Mouse (Mus musculus) myocyte (in vitro differentiated cells): ENCODE measurements around the gene Abhd17c. TPM values are rescaled to one million over a fixed set of nuclear protein-coding genes. Genes with fewer than 3 reads are reported as not detected.

Experiments used
- H3K27me3 ChIP-seq: one replicate; pipeline ENCODE4 v1.6.1; 2011; ENCODE audit not compliant: control insufficient read depth, insufficient read depth, insufficient read length
- H3K36me3 ChIP-seq: one replicate; pipeline ENCODE4 v1.6.1; 2011; ENCODE audit not compliant: control insufficient read depth, insufficient read depth
- H3K4me2 ChIP-seq: one replicate; pipeline ENCODE4 v1.6.1; 2011; ENCODE audit warnings: low read depth, control low read depth
- H3K4me3 ChIP-seq: one replicate; pipeline ENCODE4 v1.5.1; 2011; ENCODE audit warnings: mild to moderate bottlenecking, control low read depth, moderate library complexity
- H3K79me2 ChIP-seq: one replicate; pipeline ENCODE4 v1.6.1; 2011; ENCODE audit not compliant: control insufficient read depth, insufficient read depth
- H3ac ChIP-seq: one replicate; pipeline ENCODE4 v1.6.1; 2011; ENCODE audit not compliant: control insufficient read depth, insufficient read length
- CEBPB ChIP-seq: IDR thresholded peaks from 2 replicates; pipeline ENCODE4 v1.6.1; 2011; ENCODE audit warnings: mild to moderate bottlenecking, moderate library complexity; ENCODE audit not compliant: poor library complexity, insufficient read depth, severe bottlenecking
- E2F4 ChIP-seq: IDR thresholded peaks from one replicate; pipeline ENCODE4 v1.6.1; 2011; ENCODE audit warnings: mild to moderate bottlenecking, control low read depth, moderate library complexity; ENCODE audit not compliant: insufficient read depth
- MAX ChIP-seq: IDR thresholded peaks from one replicate; pipeline ENCODE4 v1.6.1; 2011; ENCODE audit warnings: low read depth, mild to moderate bottlenecking, control low read depth
- MYOD1 ChIP-seq, 3 experiments: IDR thresholded peaks; one replicate each; pipeline ENCODE4 v1.6.1; 2011; ENCODE audit warnings: control low read depth in 2 of 3, low read depth in 2 of 3, mild to moderate bottlenecking in 2 of 3, moderate library complexity in 1 of 3; ENCODE audit not compliant: insufficient read length in 2 of 3, control insufficient read depth in 1 of 3
- MYOG ChIP-seq, 3 experiments: IDR thresholded peaks; one replicate each; pipeline ENCODE4 v1.6.1; 2011; ENCODE audit warnings: control low read depth in 2 of 3, low read depth in 2 of 3, mild to moderate bottlenecking in 2 of 3; ENCODE audit not compliant: insufficient read length in 2 of 3, control insufficient read depth in 1 of 3, insufficient read depth in 1 of 3
- POLR2A ChIP-seq: IDR thresholded peaks from one replicate; pipeline ENCODE4 v1.6.1; 2011; ENCODE audit warnings: low read depth, mild to moderate bottlenecking, control low read depth, moderate library complexity; ENCODE audit not compliant: insufficient read length
- POLR2AphosphoS2 ChIP-seq: IDR thresholded peaks from one replicate; pipeline ENCODE4 v1.6.1; 2011; ENCODE audit warnings: low read depth, control low read depth; ENCODE audit not compliant: insufficient read length
- REST ChIP-seq: IDR thresholded peaks from one replicate; pipeline ENCODE4 v1.6.1; 2011; ENCODE audit warnings: mild to moderate bottlenecking, control low read depth, moderate library complexity; ENCODE audit not compliant: insufficient read depth, insufficient read length
- SRF ChIP-seq: IDR thresholded peaks from one replicate; pipeline ENCODE4 v1.6.1; 2011; ENCODE audit warnings: low read depth; ENCODE audit not compliant: control insufficient read depth, insufficient read length
- TCF12 ChIP-seq: IDR thresholded peaks from one replicate; pipeline ENCODE4 v1.6.1; 2011; ENCODE audit warnings: mild to moderate bottlenecking, control low read depth; ENCODE audit not compliant: poor library complexity, insufficient read depth, severe bottlenecking
- TCF3 ChIP-seq: IDR thresholded peaks from one replicate; pipeline ENCODE4 v1.6.1; 2011; ENCODE audit warnings: low read depth, control low read depth; ENCODE audit not compliant: insufficient read length
- USF1 ChIP-seq: IDR thresholded peaks from one replicate; pipeline ENCODE4 v1.6.1; 2011; ENCODE audit warnings: low read depth, mild to moderate bottlenecking, control low read depth, moderate library complexity
- polyA plus RNA-seq: library from polyadenylated mRNA; unstranded; fragments of >200 nt; fragmentation: generic; extraction: Trizol; gene quantifications from one replicate; pipeline ENCODE4 v1.2.1, GENCODE M21; 2012; ENCODE audit warnings: missing spikeins

Gene Abhd17c
- 32.4 TPM for polyA plus RNA-seq

DNA sequence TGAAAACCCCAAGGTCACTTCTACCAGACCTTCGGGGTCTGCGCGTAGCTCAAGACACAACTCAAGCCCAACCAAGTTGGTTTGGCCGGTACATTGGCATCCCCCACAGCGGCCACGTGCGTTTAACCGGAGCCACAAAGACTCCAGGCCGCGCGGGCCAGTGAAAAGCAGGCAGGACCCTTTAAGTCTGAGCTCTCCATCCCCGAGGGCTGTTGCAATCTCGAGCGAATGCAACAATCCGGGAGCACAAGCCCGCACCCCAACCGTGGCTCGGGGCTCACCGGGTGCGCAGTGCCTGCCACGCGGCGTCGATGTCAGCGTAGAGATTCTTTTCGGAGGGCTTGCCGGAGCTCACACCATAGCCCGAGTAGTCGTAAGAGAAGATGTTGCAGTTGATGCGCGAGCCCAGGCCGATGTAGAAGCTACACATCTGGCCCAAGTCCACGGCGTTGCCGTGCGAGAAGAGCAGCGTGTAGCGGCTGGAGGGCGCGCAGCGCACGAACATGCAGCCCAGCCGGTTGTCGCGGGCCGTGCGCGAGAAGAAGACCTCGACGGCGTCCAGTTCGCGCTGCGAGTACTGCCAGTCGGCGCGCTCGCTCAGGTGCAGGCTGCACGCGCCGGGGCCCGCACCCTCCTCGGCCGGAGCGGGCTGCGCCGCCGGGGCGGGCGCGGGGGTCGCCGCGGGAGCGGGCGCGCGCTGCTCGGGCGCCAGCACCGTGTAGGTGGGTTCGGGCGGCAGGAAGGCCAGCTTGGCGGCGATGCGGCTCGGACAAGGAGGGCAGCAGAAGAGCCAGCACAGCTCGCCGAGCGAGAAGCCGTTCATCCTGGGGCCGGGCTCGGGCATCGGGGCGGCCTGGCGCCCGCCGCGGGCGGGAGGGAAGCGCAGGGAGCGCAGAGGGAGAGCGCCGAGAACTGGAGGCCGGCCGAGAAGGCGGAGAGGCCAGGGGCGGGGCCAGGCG lies at the start of gene Abhd17c:
TSS of gene Abhd17c (minus strand) at position 893 of the 959 bp plus-strand sequence.
- Histone ChIP-seq H3K36me3 (no peaks in the 10 kb centered on the region), H3ac (peak within 1 kb of the TSS; percentile 87), H3K79me2 (peaks cover 51% of the 10 kb centered on the region), H3K4me3 (peak within 1 kb of the TSS; percentile 84), H3K27me3 (no peaks in the 10 kb centered on the region), H3K4me2 (peak within 1 kb of the TSS; percentile 93)
- TF ChIP-seq USF1 (no peak), SRF (no peak), POLR2AphosphoS2 (no peak), TCF12 (no peak), MYOD1 (IDR thresholded peaks at IDR 0.05; ENCODE audit: control insufficient read depth in 1 of 3, insufficient read length in 2 of 3, low read depth in 2 of 3) (peak in 2 of 3 experiments; percentile 0 to 2), MAX (no peak), POLR2A (peak; percentile 46)

DNA sequence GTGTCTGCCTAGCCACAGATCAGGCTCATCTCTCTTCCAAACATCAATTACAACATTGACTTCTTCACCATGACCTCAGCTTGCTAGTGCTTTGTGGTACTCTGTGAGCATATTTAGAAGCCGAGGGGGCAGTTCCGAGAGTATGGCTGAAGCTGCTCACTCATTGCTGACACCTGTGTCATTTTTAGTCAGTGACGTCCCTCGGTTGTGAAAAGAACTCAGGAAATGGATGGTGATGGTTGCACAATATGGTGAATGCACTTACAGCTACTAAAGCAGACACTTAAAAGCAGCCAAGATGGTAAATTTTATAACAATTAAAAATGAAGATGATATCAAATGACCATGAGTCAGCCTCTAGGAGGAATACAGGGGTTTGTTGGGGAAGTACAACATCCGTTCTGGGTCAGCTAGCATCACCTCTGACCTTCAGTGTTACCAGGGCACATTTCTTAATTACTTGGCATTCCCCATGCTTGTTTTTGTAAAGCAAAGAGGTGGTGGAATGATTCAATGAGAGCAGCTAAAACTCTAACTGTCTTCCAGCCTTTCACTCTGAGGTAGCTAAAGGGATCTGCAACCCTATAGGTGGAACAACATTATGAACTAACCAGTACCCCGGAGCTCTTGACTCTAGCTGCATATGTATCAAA lies 45.6 kb upstream of the Abhd17c start:
- Histone ChIP-seq H3K27me3 (no peaks in the 10 kb centered on the region), H3ac (no peak overlapping the region), H3K79me2 (no peaks in the 10 kb centered on the region), H3K36me3 (no peaks in the 10 kb centered on the region), H3K4me3 (no peak overlapping the region), H3K4me2 (peak overlapping the region; percentile 66)
- TF ChIP-seq MAX: no peak
- no peak for TF ChIP-seq POLR2A
- no peak for TF ChIP-seq TCF12
- no peak for TF ChIP-seq POLR2AphosphoS2
- TF ChIP-seq CEBPB: peak; percentile 80
- no peak for TF ChIP-seq SRF
- no peak for TF ChIP-seq REST
- no peak for TF ChIP-seq MYOD1 (IDR thresholded peaks at IDR 0.05; ENCODE audit: control insufficient read depth in 1 of 3, insufficient read length in 2 of 3, low read depth in 2 of 3)

DNA sequence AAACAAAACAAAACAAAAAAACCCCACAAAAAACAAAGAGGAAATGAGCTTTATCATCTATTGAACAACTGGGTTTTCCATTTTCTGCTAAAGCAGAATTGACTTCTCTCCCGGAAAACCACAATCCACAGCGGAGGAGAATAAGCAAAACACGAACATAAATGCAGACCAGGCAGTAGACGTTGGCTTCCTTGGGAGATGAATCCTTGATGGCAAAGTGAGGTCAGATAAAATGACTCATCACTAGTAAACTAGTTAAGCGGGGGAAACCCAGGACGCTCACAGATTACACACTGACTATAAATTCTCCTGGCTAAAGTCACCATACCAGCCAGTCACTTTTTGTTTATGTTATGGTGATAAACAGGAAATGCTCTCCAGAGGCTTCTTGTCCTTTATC lies 44.5 kb upstream of the Abhd17c start:
- Histone ChIP-seq H3K79me2 (no peaks in the 10 kb centered on the region), H3K4me2 (peak overlapping the region; percentile 66), H3ac (no peak overlapping the region), H3K27me3 (no peaks in the 10 kb centered on the region), H3K4me3 (no peak overlapping the region), H3K36me3 (no peaks in the 10 kb centered on the region)
- TF ChIP-seq SRF (no peak), USF1 (no peak)

DNA sequence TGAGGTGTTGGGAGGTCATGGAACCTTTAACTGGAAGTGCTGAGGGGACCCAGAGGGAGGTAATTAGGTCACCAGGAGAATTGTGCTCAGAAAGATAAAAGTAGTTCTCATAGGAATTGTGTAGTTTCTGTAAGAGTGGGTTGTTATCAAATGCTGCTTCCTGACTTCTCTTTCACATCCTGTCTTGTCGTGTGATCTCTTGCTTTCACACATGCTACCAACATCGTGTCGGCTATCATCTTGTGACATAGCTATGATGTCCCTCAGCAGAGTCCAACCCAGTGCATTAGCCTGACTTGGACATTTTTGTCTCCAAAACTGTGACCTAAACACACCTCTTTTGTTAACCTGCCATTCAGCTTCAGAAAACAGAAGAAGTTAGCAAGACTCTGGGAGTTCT lies 40.6 kb upstream of the Abhd17c start:
- H3K4me3 ChIP-seq: no peak overlapping the region
- TF ChIP-seq E2F4 (no peak), MAX (no peak), POLR2A (no peak), CEBPB (no peak), MYOD1 (IDR thresholded peaks at IDR 0.05; ENCODE audit: control insufficient read depth in 1 of 3, insufficient read length in 2 of 3, low read depth in 2 of 3) (no peak), TCF12 (no peak), USF1 (no peak), MYOG (IDR thresholded peaks at IDR 0.05; ENCODE audit: control insufficient read depth in 1 of 3, insufficient read depth in 1 of 3, insufficient read length in 2 of 3, low read depth in 2 of 3) (no peak)

DNA sequence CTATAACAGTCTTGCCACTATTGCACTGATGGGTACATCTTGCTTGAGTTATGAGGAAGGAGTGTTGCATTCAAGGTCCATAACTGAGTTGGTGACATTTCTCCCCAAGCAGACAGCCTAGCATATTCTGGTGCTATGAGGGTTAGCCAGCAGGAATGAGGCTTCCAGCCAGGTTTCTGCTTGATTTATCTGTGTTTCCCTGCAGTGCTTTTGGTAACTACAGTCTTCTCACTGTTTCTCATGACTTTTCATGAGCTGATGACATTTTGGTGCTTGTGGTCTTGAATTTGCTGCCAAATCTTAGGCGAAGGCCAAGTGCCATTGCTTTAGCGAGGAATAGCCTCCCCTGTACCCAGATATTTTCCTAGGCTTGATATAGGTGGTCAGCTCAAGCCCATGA lies 39.8 kb upstream of the Abhd17c start:
- H3K4me2 ChIP-seq: no peak overlapping the region
- H3K27me3 ChIP-seq: no peaks in the 10 kb centered on the region
- TF ChIP-seq POLR2AphosphoS2 (no peak), POLR2A (no peak), REST (no peak), CEBPB (no peak), SRF (no peak), MYOG (IDR thresholded peaks at IDR 0.05; ENCODE audit: control insufficient read depth in 1 of 3, insufficient read depth in 1 of 3, insufficient read length in 2 of 3, low read depth in 2 of 3) (no peak), E2F4 (no peak), MYOD1 (IDR thresholded peaks at IDR 0.05; ENCODE audit: control insufficient read depth in 1 of 3, insufficient read length in 2 of 3, low read depth in 2 of 3) (no peak), TCF12 (no peak), TCF3 (no peak), MAX (no peak)
- no peak overlapping the region for H3ac ChIP-seq
- H3K4me3 ChIP-seq: no peak overlapping the region
- no peaks in the 10 kb centered on the region for H3K79me2 ChIP-seq
- H3K36me3 ChIP-seq: no peaks in the 10 kb centered on the region

More for the DNA sequence above, 40.6 kb upstream of the Abhd17c start:
- Histone ChIP-seq H3K79me2 (no peaks in the 10 kb centered on the region), H3K4me2 (no peak overlapping the region), H3K36me3 (no peaks in the 10 kb centered on the region), H3ac (no peak overlapping the region), H3K27me3 (no peaks in the 10 kb centered on the region)
